Mouse (Mus musculus) megakaryocyte, embryonic 14.5 days (primary cell): ENCODE data around the gene Palmd.

Experiments
- FLI1 ChIP-seq: IDR thresholded peaks from 2 replicates; pipeline ENCODE4 v1.6.1; 2012; ENCODE audit warnings: low read length, inconsistent platforms, mixed read lengths
- GATA1 ChIP-seq: IDR thresholded peaks from 3 replicates; pipeline ENCODE4 v1.6.1; 2012; ENCODE audit warnings: mixed read lengths, low read length, inconsistent platforms, borderline replicate concordance

- TF ChIP-seq GATA1, result no peak
- TF ChIP-seq FLI1, result no peak
Measured at GRCm38 (mm10) chr3:116985741-116986140, 17.0 kb upstream of the Palmd start.
